Mouse (Mus musculus) bone marrow macrophage, adult 2 months (primary cell): ENCODE results near the gene Hoxa13. TPM values are rescaled to one million over a fixed set of nuclear protein-coding genes. Genes with fewer than 3 reads are reported as not detected.

Experiments used
- H3K27ac ChIP-seq: 2 replicates; pipeline ENCODE4 v1.5.1; 2012; ENCODE audit warnings: low read depth, low read length; ENCODE audit not compliant: insufficient read depth
- H3K4me1 ChIP-seq: 2 replicates; pipeline ENCODE4 v1.6.1; 2012; ENCODE audit warnings: low read length; ENCODE audit not compliant: control insufficient read depth, insufficient read depth
- H3K4me3 ChIP-seq: 2 replicates; pipeline ENCODE4 v1.5.1; 2012; ENCODE audit warnings: mild to moderate bottlenecking, low read length, moderate library complexity; ENCODE audit not compliant: insufficient read depth
- CTCF ChIP-seq: IDR thresholded peaks from 2 replicates; pipeline ENCODE4 v1.5.1; 2012; ENCODE audit warnings: low read depth, mild to moderate bottlenecking, low read length, moderate library complexity
- POLR2A ChIP-seq: IDR thresholded peaks from 2 replicates; pipeline ENCODE4 v1.6.1; 2012; ENCODE audit warnings: mild to moderate bottlenecking, low read depth, low read length, borderline replicate concordance
- polyA plus RNA-seq: library from polyadenylated mRNA; stranded (reverse); fragments of >200 nt; gene quantifications from 2 replicates; pipeline ENCODE4 v1.2.4, GENCODE M21; 2012; ENCODE audit not compliant: missing spikeins, insufficient read depth, insufficient read length

The Hoxa13 gene
- polyA plus RNA-seq, 1 experiment, result not detected

- H3K4me3 ChIP-seq, result no peak overlapping the region
- no peak for TF ChIP-seq POLR2A
- H3K27ac ChIP-seq, result no peak overlapping the region
- H3K4me1 ChIP-seq, result no peaks in the 10 kb centered on the region
These were observed 35.6 kb downstream of the Hoxa13 start for GRCm38 (mm10) chr6:52224895-52225611.

GRCm38 (mm10) chr6:52223939-52224760 is 36.5 kb downstream of the Hoxa13 start:
- Histone ChIP-seq H3K4me3 (no peak overlapping the region), H3K27ac (no peak overlapping the region), H3K4me1 (no peaks in the 10 kb centered on the region)
- TF ChIP-seq CTCF (no peak), POLR2A (no peak)

- TF ChIP-seq CTCF (no peak), POLR2A (no peak)
- Histone ChIP-seq H3K4me3 (no peak overlapping the region), H3K4me1 (no peaks in the 10 kb centered on the region), H3K27ac (no peak overlapping the region)
These were observed 38.0 kb downstream of the Hoxa13 start for GRCm38 (mm10) chr6:52222729-52223128.

GRCm38 (mm10) chr6:52221993-52222685 is 38.5 kb downstream of the Hoxa13 start:
- H3K4me1 ChIP-seq, result no peaks in the 10 kb centered on the region
- no peak for TF ChIP-seq CTCF
- no peak for TF ChIP-seq POLR2A
- peak overlapping the region; percentile 30 for H3K4me3 ChIP-seq
- no peak overlapping the region for H3K27ac ChIP-seq

GRCm38 (mm10) chr6:52221337-52221992 is 39.2 kb downstream of the Hoxa13 start, which contains the start of gene Hoxa7:
Gene Hoxa7 (minus strand): TSS chr6:52221854.
- Histone ChIP-seq H3K4me1 (no peaks in the 10 kb centered on the region), H3K27ac (no peak within 1 kb of the TSS)
- TF ChIP-seq CTCF (peak; percentile 65), POLR2A (no peak)

GRCm38 (mm10) chr6:52220865-52221310 is 39.8 kb downstream of the Hoxa13 start:
- Histone ChIP-seq H3K27ac (no peak overlapping the region), H3K4me3 (peak overlapping the region; percentile 51), H3K4me1 (no peaks in the 10 kb centered on the region)
- TF ChIP-seq CTCF, result no peak
- TF ChIP-seq POLR2A, result no peak

More at GRCm38 (mm10) chr6:52221337-52221992, 39.2 kb downstream of the Hoxa13 start, which contains the start of gene Hoxa7:
- H3K4me3 ChIP-seq, result peak within 1 kb of the TSS; percentile 51

- Histone ChIP-seq H3K27ac (no peak overlapping the region), H3K4me3 (no peak overlapping the region), H3K4me1 (no peaks in the 10 kb centered on the region)
- TF ChIP-seq POLR2A (no peak), CTCF (no peak)
These were observed 40.4 kb downstream of the Hoxa13 start for GRCm38 (mm10) chr6:52220003-52220864.

- Histone ChIP-seq H3K27ac (no peak overlapping the region), H3K4me1 (no peaks in the 10 kb centered on the region), H3K4me3 (no peak overlapping the region)
- TF ChIP-seq POLR2A, result no peak
- no peak for TF ChIP-seq CTCF
These were observed 41.3 kb downstream of the Hoxa13 start for GRCm38 (mm10) chr6:52219234-52219942.
